Mouse (Mus musculus): ENCODE measurements around the gene Ccdc88c. TPM values are rescaled to one million over a fixed set of nuclear protein-coding genes. Genes with fewer than 3 reads are reported as not detected.
A peak's percentile ranks its signal among the peaks of the same experiment; 100 is the strongest.

Ccdc88c gene
- total RNA-seq, 2 experiments from 2014 or later: 9.3 to 12.4 TPM

GRCm38 (mm10) chr12:100969808-100970207 lies 59.0 kb downstream of the Ccdc88c start:
- DNase-seq (ENCODE audit: low spot score in 2 of 2): no peak

DNA sequence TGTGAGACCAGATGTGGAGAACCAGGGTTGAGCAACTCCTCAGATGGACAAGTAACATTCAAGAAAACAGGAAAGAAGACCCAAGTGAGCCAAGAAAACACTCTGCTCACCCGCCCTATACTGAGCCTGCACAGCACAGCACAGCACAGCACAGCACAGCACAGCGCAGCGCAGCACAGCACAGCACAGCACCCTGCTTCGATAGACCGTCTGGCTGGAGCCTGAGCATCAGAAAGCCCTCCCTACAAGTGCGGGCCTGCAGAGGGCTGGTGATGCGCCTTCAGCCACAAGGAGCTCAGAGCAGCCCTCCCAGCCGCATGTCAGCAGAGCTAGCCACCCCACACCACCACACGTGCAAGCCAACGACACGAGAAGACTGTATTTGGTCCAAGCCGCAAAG lies 61.5 kb downstream of the Ccdc88c start:
- DNase-seq (ENCODE audit: low spot score in 2 of 2): no peak

DNA sequence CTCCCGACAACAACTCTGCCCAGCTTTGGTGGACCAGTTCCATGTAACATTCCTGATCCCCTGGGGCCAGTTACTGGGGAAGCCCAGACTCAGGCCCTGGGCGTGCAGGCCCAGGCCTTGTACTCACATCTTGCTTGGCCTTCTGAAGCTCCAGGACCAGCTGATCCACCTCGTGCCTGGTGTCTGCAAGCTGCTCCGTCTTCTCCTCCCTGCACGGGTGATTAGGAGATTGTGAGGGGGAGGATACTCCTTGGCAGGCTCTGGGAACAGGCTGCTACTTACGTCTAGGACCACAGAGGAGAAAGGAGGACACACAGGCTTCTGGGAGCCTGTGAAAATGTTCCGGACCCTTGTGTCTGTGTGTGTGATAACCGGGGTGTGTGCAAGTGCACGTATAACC lies 62.6 kb downstream of the Ccdc88c start:
- DNase-seq (ENCODE audit: low spot score in 2 of 2): no peak

DNA sequence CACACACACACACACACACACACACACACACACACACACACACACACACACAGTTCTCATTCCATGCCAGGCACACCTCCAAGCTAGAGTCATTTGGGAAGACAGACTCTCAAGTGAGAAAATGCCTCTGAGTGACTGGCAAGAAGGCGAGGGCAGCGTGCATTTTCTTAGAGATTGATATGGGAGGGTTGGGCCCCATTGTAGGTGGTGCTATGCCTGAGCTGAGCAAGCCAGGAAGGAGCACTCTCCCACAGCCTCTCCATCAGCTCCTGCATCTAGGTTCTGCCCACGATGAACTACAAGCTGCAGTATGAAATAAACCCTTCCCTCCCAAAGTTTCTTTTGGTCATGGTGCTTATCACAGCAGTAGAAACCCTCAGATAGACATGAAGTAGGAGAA lies 63.6 kb downstream of the Ccdc88c start:
- no peak for DNase-seq (ENCODE audit: low spot score in 2 of 2)

- no peak for DNase-seq (ENCODE audit: low spot score in 2 of 2)
Measured at GRCm38 (mm10) chr12:100958621-100959592, 69.9 kb downstream of the Ccdc88c start.

GRCm38 (mm10) chr12:100958006-100958405 lies 70.8 kb downstream of the Ccdc88c start:
- peak; percentile 50 to 58 for DNase-seq (ENCODE audit: low spot score in 2 of 2)

GRCm38 (mm10) chr12:100957257-100957656 lies 71.6 kb downstream of the Ccdc88c start:
- no peak for DNase-seq (ENCODE audit: low spot score in 2 of 2)

- DNase-seq (ENCODE audit: low spot score in 2 of 2): no peak
Measured at GRCm38 (mm10) chr12:100956825-100957224, 72.0 kb downstream of the Ccdc88c start.

GRCm38 (mm10) chr12:100956028-100956427 lies 72.8 kb downstream of the Ccdc88c start:
- DNase-seq (ENCODE audit: low spot score in 2 of 2): no peak

DNA sequence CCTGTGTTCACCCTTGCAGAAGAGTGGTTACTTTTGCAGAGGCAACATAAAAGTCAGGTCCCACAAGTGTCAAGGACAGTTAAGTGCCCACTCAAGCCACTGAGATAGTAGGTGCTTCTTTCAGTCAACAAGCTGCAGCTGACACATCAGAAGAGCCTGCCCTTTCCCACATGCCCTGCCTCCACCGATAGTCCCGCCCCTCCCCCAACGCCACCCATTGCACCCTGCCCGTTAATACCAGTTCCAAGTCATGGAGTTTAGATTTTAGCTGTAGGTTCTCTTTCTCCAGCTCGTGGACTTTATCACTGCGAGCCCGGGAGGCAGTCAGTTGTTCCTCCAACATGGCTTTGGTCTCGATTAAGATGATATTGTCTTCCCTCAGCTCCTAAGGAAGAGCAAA lies 74.9 kb downstream of the Ccdc88c start:
- no peak for DNase-seq (ENCODE audit: low spot score in 2 of 2)

GRCm38 (mm10) chr12:100952193-100952931 lies 76.5 kb downstream of the Ccdc88c start:
- peak; percentile 35 to 56 for DNase-seq (ENCODE audit: low spot score in 2 of 2)

DNA sequence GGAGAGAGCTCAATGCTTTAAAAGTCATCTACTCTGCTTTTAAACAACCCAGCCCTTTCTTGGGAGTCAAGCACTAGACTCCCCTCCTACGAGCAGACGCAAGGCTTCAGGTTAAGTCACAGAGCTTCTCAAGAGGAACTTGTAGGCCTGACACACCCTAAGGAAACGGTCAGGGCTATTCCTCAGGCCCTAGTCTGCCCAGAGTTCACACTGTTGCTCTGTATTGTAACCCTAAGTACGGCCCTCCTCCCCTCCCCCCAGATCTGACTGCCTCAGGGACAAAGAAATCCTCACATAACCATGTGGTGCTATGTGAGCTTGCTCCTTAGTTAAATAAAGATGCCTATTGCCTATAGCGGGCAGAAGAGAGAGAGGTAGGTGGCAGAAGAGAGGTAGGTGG lies 79.7 kb downstream of the Ccdc88c start:
- DNase-seq (ENCODE audit: low spot score in 2 of 2): no peak

- DNase-seq (ENCODE audit: low spot score in 2 of 2): no peak
Measured at GRCm38 (mm10) chr12:100948021-100948420, 80.8 kb downstream of the Ccdc88c start.

DNA sequence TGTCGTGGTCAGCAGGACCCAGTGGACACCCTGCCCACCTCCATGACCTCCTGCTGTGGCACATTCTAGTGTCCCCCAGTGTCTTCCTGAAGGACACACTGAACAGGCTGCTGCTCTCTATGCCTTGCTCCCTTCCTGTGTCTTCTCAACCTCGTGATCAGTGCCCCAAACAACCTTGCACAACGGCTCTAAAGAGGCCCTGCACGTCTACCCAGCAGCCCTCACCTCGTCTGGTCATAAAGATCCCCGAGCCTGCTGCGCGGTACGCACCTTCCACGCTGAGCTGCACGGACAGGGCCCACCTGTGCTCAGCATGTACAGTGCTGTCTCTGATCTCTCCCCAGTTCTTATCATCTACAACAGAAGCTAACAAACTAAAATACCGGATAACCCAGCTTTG lies 82.9 kb downstream of the Ccdc88c start:
- DNase-seq (ENCODE audit: low spot score in 2 of 2): no peak

GRCm38 (mm10) chr12:100945501-100945900 lies 83.4 kb downstream of the Ccdc88c start:
- no peak for DNase-seq (ENCODE audit: low spot score in 2 of 2)

DNA sequence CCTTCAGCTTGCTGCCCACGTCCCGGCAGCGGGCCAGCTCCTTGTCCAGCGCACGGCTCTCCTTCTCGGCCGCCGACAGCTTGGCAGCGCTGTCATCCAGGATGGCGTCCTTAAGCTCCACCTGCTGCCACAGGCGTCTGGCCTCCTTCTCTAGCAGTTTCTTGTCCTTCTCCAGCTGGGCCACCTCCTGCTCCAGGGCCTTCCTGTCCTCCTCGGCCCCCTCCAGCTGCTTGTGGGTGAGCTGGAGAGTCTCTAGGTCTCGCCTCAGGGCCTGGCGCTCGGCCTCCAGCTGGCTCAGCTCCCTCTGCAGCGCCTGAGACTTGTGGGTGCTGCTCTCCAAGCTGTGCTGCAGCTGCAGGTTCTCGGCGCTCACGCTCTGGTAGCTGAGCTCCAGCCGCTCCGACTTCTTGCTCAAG lies 83.9 kb downstream of the Ccdc88c start:
- no peak for DNase-seq (ENCODE audit: low spot score in 2 of 2)

GRCm38 (mm10) chr12:100943146-100943545 lies 85.7 kb downstream of the Ccdc88c start:
- DNase-seq (ENCODE audit: low spot score in 2 of 2): no peak

DNA sequence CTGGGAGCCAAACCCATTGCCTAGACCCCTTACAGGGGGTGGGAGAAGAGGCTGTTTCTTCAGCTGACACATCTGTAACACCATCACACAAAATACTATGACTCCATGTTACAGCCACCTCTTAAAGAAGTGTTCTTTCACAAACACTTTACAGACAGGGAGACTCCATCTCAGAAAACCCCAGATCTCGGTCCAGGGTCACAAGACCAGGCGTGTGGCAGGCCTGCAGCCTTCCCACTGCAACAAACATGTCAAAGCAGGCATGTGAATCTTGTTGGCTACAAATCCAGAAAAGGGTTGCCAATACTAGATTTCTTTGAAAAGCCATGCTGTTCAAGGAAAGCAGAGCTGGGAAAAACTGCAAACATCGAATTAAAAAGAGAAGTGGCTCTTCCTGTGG lies 87.5 kb downstream of the Ccdc88c start:
- no peak for DNase-seq (ENCODE audit: low spot score in 2 of 2)

- no peak for DNase-seq (ENCODE audit: low spot score in 2 of 2)
Measured at GRCm38 (mm10) chr12:100937441-100938360, 91.2 kb downstream of the Ccdc88c start.

DNA sequence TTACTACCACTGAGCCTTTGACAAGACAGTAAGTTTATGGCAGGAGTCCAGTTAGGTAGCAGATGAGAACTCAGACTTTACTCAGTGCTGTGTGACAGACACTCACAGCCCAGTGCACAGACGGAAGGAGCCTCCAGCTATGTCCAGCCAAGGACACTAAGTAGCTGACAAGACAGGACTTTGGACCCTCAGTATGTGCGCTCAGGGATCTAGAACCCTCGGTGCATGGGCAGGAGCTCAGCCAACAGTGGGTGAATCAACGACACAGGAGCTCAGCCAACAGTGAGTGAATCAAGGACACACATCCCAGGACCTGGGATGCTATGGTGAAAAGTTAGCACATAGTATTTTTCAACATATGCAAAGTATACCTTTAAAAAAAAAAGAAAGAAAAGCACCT lies 92.1 kb downstream of the Ccdc88c start:
- no peak for DNase-seq (ENCODE audit: low spot score in 2 of 2)

GRCm38 (mm10) chr12:100936116-100936515 lies 92.7 kb downstream of the Ccdc88c start:
- DNase-seq (ENCODE audit: low spot score in 2 of 2): peak; percentile 46 to 67

Measured in adrenal gland, postnatal 4 days (tissue).